Mouse (Mus musculus) CH12.LX (cell line): ENCODE measurements around the gene Ndufaf3.

Experiments used
- BHLHE40 ChIP-seq: IDR thresholded peaks from 2 replicates; pipeline ENCODE4 v1.6.1; 2011; ENCODE audit warnings: mild to moderate bottlenecking, low read depth, low read length, improper control_type of control experiment
- CTCF ChIP-seq, 2 experiments: IDR thresholded peaks in 1 of 2; conservative IDR thresholded peaks in 1 of 2; 2 replicates each; pipeline ENCODE4 v1.5.1; 2011 to 2012; ENCODE audit warnings: low read depth in 2 of 2, low read length in 2 of 2, improper control_type of control experiment in 1 of 2, inconsistent platforms in 1 of 2, mild to moderate bottlenecking in 1 of 2, moderate library complexity in 1 of 2
- KAT2A ChIP-seq: IDR thresholded peaks from 2 replicates; pipeline ENCODE4 v1.6.1; 2012; ENCODE audit warnings: low read length, improper control_type of control experiment, inconsistent platforms; ENCODE audit not compliant: insufficient replicate concordance
- MAFK ChIP-seq: IDR thresholded peaks from 2 replicates; pipeline ENCODE4 v1.6.1; 2011; ENCODE audit warnings: low read length, improper control_type of control experiment; ENCODE audit not compliant: insufficient replicate concordance
- MEF2A ChIP-seq: IDR thresholded peaks from 2 replicates; pipeline ENCODE4 v1.6.1; 2014; ENCODE audit warnings: low read depth, mild to moderate bottlenecking, inconsistent platforms, low read length, improper control_type of control experiment, borderline replicate concordance
- MYC ChIP-seq: IDR thresholded peaks from 2 replicates; pipeline ENCODE4 v1.6.1; 2011; ENCODE audit warnings: low read depth, mild to moderate bottlenecking, improper control_type of control experiment, low read length
- POLR2A ChIP-seq: IDR thresholded peaks from 2 replicates; pipeline ENCODE4 v1.6.1; 2011; ENCODE audit warnings: low read depth, mild to moderate bottlenecking, improper control_type of control experiment, low read length
- SMC3 ChIP-seq: IDR thresholded peaks from 2 replicates; pipeline ENCODE4 v1.6.1; 2011; ENCODE audit warnings: low read depth, low read length, improper control_type of control experiment

GRCm38 (mm10) chr9:108578545-108579343 is 11.5 kb upstream of the Ndufaf3 start, which contains the start of gene Wdr6:
- peak; percentile 70 for TF ChIP-seq POLR2A
- no peak for TF ChIP-seq MEF2A
- no peak for TF ChIP-seq CTCF (conservative IDR thresholded peaks at IDR 0.05 in 1 of 2, IDR thresholded peaks at IDR 0.05 in 1 of 2; ENCODE audit: low read depth in 2 of 2, low read length in 2 of 2)
- no peak for TF ChIP-seq MAFK
- no peak for TF ChIP-seq KAT2A
- no peak for TF ChIP-seq MYC
- 0 out of 2 replicates have a peak, but pooled peaks have one; percentile 23 for TF ChIP-seq BHLHE40
- no peak for TF ChIP-seq SMC3
